Mouse (Mus musculus): ENCODE measurements around the gene Lrg1.
A peak's percentile ranks its signal among the peaks of the same experiment; 100 is the strongest.

The Lrg1 gene

GRCm38 (mm10) chr17:56077523-56077922, 44.3 kb downstream of the Lrg1 start:
- no peak for DNase-seq (ENCODE audit: low read depth, low spot score)

GRCm38 (mm10) chr17:56074827-56075208, 47.0 kb downstream of the Lrg1 start, which contains the start of gene Ubxn6:
Gene Ubxn6 (minus strand): TSS chr17:56075028.
- DNase-seq (ENCODE audit: low read depth, low spot score): peak; percentile 92

- DNase-seq (ENCODE audit: low read depth, low spot score): peak; percentile 82
These were observed 47.5 kb downstream of the Lrg1 start for GRCm38 (mm10) chr17:56074097-56074826.

GRCm38 (mm10) chr17:56072243-56072642, 49.6 kb downstream of the Lrg1 start:
- no peak for DNase-seq (ENCODE audit: low read depth, low spot score)

GRCm38 (mm10) chr17:56071126-56071525, 50.7 kb downstream of the Lrg1 start:
- no peak for DNase-seq (ENCODE audit: low read depth, low spot score)

All from WW6 (cell line).